Mouse (Mus musculus) gastrocnemius, adult 18-20 months (tissue): ENCODE data around the gene Cdk12. TPM values are rescaled to one million over a fixed set of nuclear protein-coding genes. Genes with fewer than 3 reads are reported as not detected.

ENCODE experiments used
- DNase-seq: peaks from one replicate; pipeline ENCODE4 v3.0.0; 2021; ENCODE audit warnings: low spot score
- total RNA-seq, 2 experiments: library from RNA; stranded (reverse); gene quantifications; 2 replicates each; pipeline ENCODE4 v1.2.3; 2021

Gene Cdk12
- total RNA-seq, 2 experiments from 2014 or later: 11.9 to 13.5 TPM

DNA sequence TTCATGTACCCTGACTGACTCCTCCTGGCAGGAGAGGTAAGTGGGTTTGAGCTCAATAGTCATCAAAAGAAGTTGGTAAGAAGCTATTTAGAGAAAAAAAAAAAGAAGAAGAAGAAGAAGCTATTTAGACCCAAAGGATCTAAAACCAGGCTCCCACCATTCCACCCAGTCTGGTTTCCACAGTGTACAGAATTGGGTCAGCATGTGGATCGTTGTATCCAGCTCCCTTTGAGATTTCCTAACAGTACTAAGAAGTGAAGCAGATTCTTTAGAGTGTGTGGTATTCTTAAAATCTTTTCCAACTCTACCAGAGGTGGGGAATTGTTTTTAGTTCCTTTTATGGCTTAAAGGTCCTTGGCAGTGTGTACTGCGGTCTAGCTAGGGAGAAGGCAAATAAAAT, 50.9 kb downstream of the Cdk12 start:
- no peak for DNase-seq

DNA sequence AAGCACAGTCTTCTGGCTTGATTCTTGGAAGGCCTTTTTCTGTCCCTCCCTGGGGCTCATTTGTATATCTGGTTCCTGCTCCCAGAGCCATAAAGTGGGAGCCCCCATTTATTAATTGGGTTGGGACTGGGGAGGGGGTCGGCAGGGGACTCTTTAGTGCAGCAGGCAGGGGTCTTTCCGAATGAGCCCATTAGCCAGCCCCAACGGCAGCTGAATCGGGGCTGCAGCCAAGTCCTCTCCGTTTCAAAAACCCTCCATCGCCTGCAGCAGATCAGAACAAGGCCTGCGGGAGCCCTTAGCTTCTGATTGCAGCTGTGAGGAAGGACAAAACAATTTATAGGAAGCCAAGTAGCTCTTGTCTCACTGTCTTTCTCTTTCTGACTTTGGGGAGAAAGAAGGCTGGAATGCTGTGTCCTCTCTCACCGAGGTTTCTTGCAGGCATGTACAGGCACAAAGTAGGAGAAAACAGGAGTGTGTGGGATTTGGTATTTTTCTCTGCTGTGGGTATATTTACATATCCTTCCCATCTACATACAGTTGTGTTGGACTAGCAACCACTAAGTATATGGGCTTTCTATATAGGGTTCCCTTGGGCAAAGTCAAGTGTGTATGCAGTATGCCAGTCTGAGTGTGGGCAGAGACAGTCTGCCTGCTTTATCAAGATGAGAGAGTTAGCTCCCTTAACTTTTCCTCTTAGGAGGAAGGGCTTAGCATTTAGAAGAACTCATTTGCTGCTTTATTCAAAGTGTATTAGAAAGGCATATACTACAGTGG, 58.0 kb downstream of the Cdk12 start:
- DNase-seq: no peak

DNA sequence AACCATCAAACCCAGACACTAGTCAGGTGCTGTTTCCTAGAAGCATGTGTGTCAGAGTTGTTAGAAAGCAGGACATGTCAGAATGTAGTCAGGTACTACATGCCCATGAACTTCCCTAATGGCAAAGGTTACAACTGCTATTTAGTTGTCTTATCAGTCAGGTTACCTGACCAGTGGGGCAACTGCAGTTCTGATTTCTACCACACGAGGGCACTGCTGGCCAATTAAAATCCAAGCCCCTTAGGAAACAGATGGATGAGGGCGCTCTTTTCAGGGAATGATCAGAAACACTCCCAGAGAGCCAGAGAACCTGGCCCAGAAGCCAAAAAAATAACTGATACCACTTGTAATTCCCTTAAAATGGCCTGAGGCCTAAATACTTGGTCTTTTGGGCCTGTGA, 62.2 kb downstream of the Cdk12 start:
- peak; percentile 74 for DNase-seq

DNA sequence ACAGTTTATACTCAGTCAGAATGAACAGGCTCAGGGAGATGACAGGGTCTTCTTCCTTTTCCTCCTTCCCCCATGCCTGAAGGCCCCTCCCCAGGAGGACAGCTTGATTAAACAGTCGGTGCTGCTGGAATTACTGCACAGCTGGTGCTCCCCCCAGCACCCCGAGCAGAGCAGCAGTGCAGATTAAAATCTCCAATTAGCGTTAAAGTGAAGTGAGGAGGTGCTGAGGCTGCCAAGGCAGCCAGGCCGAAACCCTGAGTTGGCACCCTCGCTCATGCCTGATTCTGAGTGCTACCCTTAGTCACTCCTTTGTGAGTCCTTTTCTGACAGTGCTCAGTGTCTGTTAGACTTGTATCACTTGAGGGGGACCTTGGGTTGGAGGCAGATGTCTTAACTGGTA, 63.0 kb downstream of the Cdk12 start:
- no peak for DNase-seq

DNA sequence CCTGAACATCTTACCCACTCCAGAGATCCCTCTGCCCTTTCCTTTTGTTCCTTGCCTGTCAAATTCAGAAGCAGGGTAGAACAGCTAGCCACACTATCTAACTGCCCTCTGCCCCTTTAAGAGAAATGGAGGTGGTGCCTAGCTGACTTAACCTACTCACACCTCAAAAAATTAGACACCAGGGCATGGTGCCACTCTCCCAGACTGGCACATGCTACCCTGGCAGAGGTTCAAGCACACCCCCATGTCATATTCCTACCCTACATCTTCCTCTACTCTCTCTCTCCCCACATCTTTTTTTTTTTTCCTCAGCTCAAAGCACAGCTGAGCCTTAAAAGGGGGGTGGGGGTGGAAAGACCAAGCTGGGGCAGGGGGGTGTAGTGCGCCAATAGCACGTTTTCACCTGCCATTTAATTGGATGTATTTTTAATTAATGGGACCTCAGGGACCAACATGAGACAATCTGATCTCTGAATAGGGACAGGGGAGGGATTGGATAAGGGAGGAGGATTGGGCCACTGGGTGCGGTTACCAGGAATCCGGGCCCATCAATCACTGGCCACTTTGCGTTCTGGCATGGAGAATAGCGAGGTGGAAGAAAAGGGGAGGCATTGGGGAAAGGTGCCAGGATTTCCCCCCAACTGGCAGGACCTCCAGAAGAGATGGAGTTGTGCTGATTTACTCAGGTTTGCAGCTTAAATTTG, 64.0 kb downstream of the Cdk12 start:
- DNase-seq: no peak

DNA sequence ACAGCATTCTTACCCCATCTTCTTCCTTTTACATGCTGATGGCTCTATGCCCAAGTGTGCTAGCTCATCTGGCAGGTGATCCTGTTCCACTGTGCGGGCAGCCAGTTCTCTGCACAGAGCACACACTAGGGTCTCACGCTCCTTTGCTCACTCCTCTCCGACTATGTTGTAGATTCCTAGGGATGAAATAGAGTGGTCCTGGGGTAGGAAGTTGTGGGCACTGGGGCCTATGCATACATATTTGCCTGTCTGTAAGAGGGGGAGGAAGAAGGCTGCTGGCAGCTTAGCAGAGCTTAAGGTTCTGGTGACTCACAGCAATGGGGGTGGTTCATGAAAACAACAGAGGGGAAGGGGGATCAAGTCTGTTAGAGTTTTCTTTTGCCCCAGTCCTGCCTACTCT, 67.2 kb downstream of the Cdk12 start:
- no peak for DNase-seq

DNA sequence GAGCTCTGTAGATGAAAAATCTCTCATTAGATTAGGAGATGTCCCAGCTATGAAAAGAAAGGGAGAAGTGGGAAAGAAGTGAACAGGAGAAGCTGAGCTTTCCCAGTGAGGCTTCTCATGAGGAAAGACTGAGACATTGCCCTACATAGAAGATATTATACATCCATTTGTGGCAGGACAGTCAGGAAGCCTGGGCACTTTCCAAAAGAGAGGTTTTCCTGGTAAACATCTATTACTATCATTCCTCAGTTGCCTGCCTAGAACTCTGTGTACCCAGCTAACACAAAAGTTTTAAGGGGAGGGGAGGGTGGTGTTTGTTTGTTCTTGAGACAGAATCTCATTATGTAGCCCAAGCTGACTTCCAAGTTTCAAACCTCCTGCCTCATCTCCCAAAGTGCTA, 67.6 kb downstream of the Cdk12 start:
- DNase-seq: no peak

DNA sequence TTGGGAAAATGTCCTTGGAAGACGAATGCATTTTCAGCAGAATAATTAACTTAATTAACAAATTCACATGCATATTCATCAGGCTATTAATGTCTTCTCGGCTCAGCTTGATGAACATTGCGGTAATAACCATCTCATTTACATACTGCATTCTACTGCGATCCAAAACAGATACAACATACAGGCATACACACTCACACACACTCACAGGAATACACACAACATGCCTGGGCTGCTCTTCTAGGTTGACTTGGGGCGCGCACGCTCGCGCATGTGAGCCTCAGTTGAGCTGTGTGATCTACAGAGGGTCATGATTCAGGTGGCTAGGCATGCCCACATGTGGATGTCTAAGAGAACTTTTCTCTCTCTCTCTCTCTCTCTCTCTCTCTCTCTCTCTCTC, 80.9 kb downstream of the Cdk12 start:
- no peak for DNase-seq

DNA sequence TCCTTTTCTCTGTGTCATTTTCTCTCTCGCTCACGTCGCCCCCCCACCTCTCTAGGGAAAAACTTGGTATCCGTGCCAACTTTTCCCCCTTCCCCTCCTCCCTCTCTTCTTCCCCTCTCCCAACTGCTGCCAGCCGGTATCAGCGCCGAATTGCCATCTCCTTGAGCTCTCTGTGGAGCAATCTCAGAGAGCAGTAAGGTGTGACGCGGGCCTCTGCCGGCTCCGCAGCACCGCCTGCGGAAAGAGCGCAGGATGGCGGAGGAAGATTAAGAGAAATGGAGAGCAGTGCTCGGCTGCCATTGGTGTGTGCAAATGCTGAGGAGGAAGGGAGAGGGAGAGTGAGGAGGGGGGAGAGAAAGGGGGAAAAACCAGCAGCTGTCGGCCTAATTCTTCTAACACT, 81.4 kb downstream of the Cdk12 start:
- DNase-seq: no peak

DNA sequence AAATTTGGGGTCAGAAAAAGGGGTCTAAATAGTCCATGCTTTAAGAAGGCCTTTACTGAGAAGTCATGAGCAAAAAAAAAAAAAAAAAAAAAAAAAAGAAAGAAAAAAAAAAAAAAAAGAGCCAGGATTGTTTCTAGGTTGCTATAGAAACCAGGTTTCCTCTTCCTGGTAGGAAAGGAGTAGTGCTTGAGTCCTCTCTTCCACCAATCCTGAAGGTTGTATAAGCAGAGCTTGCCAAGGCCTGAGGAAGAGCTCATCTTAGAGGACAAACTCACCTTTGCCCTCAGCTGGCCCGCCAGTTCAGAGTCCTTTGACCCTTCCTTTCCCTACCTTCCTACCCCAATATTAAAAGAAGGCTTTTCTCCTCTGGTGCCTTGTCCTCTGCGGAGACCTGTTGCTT, 82.5 kb downstream of the Cdk12 start:
- DNase-seq: no peak

DNA sequence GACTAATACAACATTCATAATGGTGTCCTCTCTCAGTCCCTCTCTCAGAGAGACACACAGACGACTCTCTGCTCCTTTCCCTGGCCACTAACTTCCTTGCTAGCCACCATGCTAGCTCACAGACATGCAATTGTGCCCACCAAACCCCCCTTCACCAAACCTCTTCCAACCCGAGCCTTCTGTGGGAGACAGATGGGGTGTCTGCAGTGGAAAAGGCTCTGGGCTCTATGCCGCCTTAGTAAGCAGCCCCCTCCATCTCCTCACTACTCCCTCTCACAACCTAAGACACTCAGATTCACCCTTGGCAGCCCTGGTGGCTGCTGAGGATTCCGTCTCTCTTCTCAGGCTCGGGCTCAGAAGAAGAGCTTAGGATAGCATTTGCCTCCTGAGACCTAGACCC, 84.7 kb downstream of the Cdk12 start:
- DNase-seq: no peak

DNA sequence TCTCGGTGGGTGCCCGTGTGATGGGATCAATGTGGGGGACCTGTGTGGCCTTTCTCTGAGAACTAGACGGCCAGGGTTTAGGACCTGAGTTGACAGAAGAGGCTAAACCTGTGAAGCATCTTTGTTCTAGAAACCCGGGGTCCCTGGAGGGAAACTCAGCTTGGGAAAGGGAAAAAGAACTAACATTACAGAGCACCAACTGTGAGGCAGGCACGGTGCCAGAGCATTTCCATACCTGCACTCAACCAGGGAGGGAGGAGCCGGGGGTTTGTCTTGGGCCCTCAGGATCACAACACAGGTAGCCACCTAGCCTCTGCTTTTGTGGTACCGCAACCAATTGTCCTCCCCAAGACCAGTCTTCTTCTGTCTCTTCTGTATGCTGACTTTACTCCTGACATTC, 85.1 kb downstream of the Cdk12 start:
- DNase-seq: no peak

DNA sequence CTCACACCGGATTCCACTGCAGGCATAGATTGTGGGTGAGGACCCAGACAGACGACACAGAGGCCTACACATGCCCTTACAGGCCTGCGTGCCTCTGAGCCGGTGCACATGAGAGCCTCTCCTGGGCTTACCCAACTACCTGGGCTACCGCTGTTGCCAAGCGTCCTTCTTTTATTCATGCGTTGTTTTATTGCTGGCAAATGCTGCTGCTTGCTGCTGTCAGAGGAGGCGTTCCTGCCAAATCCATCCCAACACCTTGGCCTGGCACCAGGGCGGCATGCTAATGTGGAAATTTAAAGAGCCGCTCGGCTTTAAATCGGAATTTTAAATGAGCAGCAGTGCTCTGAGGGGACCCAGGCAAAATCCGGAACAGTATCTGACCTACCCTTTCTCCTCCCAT, 87.0 kb downstream of the Cdk12 start:
- DNase-seq: no peak

DNA sequence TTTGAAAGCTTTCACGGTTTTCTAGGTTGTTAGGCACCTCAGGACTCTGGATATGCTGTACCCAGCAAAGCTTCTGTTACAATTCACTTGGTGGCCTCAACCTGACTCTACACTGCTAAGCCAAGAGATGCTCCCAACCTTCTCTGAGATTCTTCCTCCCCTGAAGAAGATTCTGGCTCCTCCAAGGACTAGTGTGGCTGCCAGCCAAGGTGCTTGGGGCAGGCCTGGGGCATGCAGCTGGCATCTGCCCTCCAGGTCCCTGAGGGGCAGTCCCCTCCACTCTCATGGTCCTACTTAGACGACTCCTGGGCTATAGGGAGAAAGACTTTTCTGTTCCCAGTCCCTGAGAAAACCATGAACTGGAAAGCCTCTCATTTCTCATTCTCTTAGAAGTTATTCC, 88.0 kb downstream of the Cdk12 start:
- no peak for DNase-seq

DNA sequence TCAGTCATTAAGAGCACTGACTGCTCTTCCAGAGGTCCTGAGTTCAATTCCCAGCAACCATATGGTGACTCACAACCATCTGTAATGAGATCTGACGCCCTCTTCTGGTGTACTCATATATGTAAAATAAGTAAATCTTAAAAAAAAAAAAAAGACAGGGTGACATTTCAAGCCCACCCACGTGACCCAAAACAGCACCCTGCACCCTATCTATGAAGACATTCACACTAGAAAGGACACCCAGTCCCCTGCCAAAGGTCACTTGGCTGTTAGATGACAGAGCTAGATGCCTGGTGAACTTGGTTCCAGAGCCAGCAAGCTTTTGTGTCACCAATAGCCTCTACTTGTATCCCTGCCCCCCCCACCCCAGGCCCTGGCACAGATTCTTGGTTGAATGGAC, 90.2 kb downstream of the Cdk12 start:
- no peak for DNase-seq

DNA sequence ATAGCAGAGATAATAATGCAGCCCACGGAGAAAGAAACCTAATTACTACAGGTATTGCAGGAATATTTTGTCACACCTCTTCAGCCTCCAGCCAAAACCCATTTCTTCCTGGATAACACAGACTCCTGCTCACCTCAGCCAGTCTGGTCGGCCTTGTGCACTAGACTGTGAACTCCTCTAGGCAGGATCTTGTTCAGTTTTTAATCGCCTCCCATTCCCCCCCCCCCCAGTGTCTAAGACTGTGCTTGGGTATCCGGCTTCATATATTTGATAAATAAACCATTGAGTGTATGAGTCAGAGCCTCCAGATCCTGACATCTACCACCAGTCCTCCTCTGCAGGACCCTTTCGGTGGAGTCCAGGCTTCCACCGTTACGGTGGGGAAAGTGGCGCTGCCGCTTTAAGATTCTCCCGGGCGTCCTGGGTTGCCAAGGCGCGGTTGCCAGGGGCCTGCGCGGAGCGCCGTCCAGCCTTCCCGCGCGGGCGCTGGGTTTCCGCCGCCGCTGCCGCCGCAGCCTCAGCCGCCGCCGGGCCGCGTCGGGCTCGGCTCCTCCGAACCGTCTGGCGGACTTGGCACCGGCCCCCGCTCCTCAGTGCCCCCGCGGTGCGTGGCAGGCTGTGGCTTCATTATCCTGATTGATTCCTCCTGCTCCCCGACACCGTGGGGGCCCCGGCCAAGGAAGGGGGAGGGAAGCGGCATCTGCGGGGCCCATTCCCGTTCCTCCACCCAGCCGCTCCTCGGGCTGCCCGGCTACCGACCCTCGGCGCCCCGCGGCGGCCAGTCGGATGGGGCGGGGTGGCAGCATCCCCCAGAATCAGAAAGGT, 91.5 kb downstream of the Cdk12 start:
- DNase-seq: peak; percentile 31

DNA sequence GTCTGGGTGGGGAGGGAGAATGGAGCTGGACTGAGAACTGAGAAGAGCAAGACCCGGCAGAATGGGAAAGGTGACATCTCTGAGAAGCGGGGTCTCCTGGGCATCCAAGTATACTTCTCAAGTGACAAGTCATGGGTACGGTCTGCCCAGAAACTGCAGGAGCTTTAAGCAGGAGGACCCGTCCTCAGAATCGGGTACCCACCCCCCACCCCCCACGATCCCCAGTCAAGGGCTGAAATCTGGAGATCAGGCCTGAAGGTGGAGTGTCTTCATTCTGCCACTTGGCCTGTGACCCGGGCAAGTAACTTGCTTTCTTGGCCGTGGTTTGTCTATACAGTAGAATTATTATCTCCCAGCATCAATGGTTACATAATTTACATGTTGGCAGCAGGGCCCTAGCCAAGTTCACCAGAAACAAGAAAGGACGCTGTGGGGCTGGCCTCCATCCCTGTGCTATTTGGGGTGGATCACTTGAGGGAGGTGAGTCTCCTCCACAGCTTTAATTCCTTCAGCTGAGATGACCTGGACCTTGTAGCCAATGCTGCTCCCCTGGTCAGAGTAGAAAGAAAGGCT, 92.2 kb downstream of the Cdk12 start:
- no peak for DNase-seq

DNA sequence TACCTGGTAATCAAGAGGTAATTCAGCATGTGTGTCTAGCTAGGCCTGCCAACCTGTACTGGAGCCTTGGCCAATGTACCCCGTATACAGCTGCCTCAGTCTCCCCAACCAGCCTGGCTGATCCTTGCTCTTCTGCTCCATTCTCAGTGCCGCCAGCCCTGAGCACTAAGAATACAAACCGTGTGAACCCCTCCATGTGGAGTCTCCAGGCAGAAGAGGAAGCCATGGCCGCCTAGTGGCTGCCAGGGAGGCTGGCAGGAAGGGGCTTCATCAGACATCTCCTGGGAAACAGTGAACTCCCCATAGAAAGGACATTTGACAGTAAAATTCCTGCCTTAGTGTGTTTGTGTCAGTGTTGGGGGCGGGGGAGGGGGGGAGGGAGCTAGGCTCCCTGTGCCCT, 93.4 kb downstream of the Cdk12 start:
- no peak for DNase-seq

DNA sequence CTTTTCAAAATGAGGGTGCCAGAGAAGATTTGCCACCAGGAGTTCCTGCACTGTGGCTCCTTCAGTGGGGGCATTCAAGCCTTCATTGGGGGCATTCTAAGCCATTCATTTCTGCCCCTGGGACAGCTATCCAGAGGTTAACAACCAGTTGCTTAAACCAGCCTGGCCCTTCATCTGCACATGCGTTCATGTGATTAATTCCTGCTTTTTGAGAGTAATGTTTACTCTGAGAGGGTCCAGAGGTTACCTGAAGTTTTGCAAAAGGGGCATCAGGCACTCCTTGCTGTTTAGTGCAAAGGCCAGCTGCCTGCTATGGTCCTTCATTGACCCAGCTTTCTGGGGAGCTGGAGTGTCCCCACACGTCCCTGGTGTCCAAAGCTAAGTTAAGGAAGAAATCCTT, 94.1 kb downstream of the Cdk12 start:
- no peak for DNase-seq

DNA sequence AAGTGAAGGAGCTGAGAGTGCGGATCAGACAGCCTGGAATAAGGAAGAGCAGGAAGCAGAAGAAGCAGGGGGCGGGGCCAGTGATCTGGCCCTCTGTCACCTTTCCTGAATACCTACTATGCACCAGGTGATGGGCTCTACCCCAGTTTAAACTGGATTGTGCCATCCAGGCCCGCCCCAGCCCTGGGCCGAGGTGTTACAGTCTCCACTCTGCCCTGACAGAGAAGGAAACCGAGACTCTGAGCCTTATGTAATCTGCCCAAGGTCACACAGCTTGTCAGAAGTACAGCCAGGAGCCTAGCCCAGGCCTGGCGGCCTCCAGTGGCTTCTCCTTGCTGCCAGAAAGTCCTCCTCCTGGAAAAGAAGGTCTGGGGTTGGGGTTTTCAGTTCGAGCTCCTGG, 94.9 kb downstream of the Cdk12 start:
- DNase-seq: no peak

DNA sequence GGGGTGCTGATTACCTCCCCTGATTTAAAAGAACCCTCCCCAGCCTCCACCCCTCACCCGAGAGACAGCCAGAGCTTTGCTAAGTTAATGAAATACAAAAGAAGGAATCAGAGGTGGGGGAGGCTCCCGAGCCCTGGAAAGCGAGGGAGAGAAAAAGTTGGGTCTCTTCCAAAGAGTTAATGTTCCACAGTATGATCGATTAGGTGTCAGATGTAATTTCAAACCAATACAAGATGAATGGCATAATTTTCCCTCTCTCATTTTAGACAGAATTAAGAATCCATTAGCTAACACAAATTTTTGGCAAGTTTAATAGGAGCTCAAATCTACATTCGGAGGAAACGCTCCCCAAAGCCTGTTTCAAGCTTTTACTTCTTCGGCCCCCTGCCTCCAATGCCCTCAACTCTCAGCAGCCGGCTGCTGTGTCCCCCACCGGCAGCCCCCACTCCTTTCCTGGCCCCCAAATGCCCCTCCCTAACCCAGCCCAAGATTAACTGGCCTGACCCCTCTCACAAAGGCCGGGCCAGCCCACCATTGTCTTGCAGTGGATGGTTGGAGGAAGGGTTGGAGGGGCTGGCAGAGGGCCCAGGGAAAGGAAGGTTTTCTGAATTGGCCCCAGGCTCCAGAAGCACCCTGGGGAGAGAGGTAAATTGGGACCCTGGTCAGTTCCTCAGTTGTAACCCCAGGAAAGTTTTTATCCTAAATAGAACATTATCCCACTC, 95.8 kb downstream of the Cdk12 start:
- no peak for DNase-seq
